Mouse (Mus musculus) heart, embryonic 13.5 days (tissue): ENCODE measurements around the gene Glod4. TPM values are rescaled to one million over a fixed set of nuclear protein-coding genes. Genes with fewer than 3 reads are reported as not detected.

Source experiments
- ATAC-seq: fragments of 200-750 bp; cut with Nextera tagmentation; 2 replicates; pipeline ENCODE4 v1.8.0; 2017; ENCODE audit warnings: moderate TSS enrichment; ENCODE audit not compliant: insufficient number of reproducible peaks, low FRiP score, low TSS enrichment; ENCODE audit errors: extremely low read depth
- H3K27ac ChIP-seq: fragments of 300-500 bp; sonication (generic); replicated peaks from 2 replicates; pipeline ENCODE4 v1.5.1; 2015; ENCODE audit warnings: moderate library complexity, mild to moderate bottlenecking, inconsistent platforms
- H3K27me3 ChIP-seq: fragments of 300-500 bp; sonication (generic); replicated peaks from 2 replicates; pipeline ENCODE4 v1.6.1; 2015; ENCODE audit warnings: mild to moderate bottlenecking, inconsistent platforms
- H3K36me3 ChIP-seq: fragments of 300-500 bp; sonication (generic); 2 replicates; pipeline ENCODE4 v1.6.1; 2015; ENCODE audit warnings: mild to moderate bottlenecking, inconsistent platforms
- H3K4me1 ChIP-seq: fragments of 300-500 bp; sonication (generic); 2 replicates; pipeline ENCODE4 v1.6.1; 2015; ENCODE audit warnings: inconsistent platforms
- H3K4me2 ChIP-seq: fragments of 300-500 bp; sonication (generic); 2 replicates; pipeline ENCODE4 v1.6.1; 2015; ENCODE audit warnings: inconsistent platforms, mild to moderate bottlenecking, moderate library complexity
- H3K4me3 ChIP-seq: fragments of 300-500 bp; sonication (generic); 2 replicates; pipeline ENCODE4 v1.5.1; 2015; ENCODE audit warnings: moderate library complexity, mild to moderate bottlenecking, inconsistent platforms
- H3K9ac ChIP-seq: fragments of 300-500 bp; sonication (generic); 2 replicates; pipeline ENCODE4 v1.6.1; 2015; ENCODE audit warnings: inconsistent platforms, mild to moderate bottlenecking, moderate library complexity
- H3K9me3 ChIP-seq: fragments of 300-500 bp; sonication (generic); 2 replicates; pipeline ENCODE4 v1.6.1; 2016; ENCODE audit warnings: inconsistent platforms
- WGBS: fragments of 180-500 bp; shearing (Covaris S2); methylation state at CpG from one replicate; pipeline ENCODE4 v1.1.7; 2015; ENCODE audit warnings: mixed read lengths; 5-methylcytosine and 5-hydroxymethylcytosine counted together
- polyA plus RNA-seq: library from polyadenylated mRNA; unstranded; fragments of >200 nt; fragmentation: Nextera tagmentation; extraction: Ambion mirVana; gene quantifications from 2 replicates; pipeline ENCODE4 v1.2.1, GENCODE M21; 2015

The Glod4 gene
- polyA plus RNA-seq: 114 and 126 TPM in 2 replicates

DNA sequence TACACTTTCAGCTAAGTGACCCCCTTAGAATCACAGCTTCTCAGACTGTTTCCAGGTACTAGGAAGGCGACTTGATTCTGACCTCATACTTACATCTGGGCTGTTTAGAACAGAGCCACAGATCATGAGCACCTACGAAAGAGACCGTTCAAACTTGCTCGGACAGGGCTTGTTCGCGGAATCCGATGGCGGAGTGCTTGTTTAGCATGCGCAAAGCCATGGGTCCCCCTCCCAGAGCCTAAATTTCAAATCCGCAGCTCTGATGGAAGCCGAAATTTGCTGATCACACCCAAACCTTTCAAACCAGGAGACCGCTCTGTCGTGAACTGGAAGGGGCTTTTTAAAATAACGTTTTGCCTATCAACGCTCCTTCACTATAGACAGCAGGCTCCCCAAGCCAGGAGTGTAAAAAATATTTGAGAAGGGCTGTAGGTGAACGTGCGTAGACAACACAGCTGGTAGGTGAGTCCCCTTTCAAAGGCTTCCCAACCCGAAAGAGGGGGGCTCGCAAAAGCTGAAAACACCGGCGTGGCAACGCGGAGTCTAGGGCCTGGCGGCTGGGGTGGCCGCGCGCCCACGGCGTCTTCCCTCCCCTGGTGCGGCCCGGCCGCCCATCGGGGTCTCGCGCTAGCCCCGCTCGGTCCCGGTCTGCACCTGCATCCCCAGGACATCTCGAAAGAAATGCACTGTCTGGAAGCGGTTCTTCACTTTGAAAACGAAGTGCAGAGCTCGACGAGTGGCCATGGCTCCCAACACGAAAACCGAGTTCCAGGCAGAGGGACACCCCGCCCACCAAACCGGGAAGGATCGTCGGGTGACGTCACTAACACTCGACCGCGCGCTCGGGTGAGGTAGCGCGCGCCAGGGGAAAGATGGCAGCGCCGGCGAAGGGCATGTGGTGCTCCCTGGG lies at the start of gene Glod4, which contains the start of gene Mrm3:
Gene Glod4 (minus strand): TSS at position 825 of the 910 bp plus-strand sequence.
Gene Mrm3 (plus strand): TSS at position 815 of the 910 bp plus-strand sequence.
- H3K4me1 ChIP-seq: peaks cover 29% of the 10 kb centered on the region
- peak within 1 kb of the TSS; percentile 94 for H3K9ac ChIP-seq
- H3K9me3 ChIP-seq: no peaks in the 10 kb centered on the region
- ATAC-seq: peak; percentile 68
- peak within 1 kb of the TSS; percentile 76 for H3K27ac ChIP-seq
- WGBS: under 1% methylated on average over 61 of the region's 61 CpGs
- H3K4me2 ChIP-seq: peak within 1 kb of the TSS; percentile 95
- no peaks in the 10 kb centered on the region for H3K27me3 ChIP-seq
- peak within 1 kb of the TSS; percentile 89 for H3K4me3 ChIP-seq
- H3K36me3 ChIP-seq: peaks cover 42% of the 10 kb centered on the region

DNA sequence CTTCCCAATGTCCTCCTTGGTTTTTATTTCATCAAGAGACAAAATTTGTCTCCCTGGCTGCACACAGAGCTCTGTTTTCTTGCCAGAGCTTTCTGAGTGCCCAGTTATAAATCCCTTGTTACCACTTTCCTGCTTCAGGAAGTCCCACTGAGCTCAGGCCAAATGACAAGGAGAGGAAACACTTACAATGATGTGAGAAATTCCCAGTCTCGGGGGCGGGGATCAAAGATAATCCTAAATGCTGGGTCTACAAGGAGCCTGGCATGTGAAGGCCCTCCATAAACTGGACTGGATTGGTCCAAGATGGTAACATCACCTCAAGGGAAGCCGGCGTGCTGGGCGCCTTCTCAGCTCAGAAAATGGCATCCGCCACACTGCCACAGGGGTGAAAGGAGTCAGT lies 49.3 kb upstream of the Glod4 start:
- peak overlapping the region; percentile 48 for H3K4me2 ChIP-seq
- no peaks in the 10 kb centered on the region for H3K36me3 ChIP-seq
- H3K27me3 ChIP-seq: no peaks in the 10 kb centered on the region
- H3K4me3 ChIP-seq: no peak overlapping the region
- ATAC-seq: no peak
- H3K9me3 ChIP-seq: no peaks in the 10 kb centered on the region
- H3K27ac ChIP-seq: peak overlapping the region; percentile 85
- peaks cover 69% of the 10 kb centered on the region for H3K4me1 ChIP-seq
- peak overlapping the region; percentile 40; the same call in 1 of the 2 replicates for H3K9ac ChIP-seq
- 50% methylated on average over 6 of the region's 6 CpGs for WGBS

- H3K27ac ChIP-seq: peak overlapping the region; percentile 85
- H3K9me3 ChIP-seq: no peaks in the 10 kb centered on the region
- no peaks in the 10 kb centered on the region for H3K27me3 ChIP-seq
- no peak overlapping the region for H3K4me3 ChIP-seq
- peaks cover 69% of the 10 kb centered on the region for H3K4me1 ChIP-seq
- H3K4me2 ChIP-seq: peak overlapping the region; percentile 48
- H3K9ac ChIP-seq: peak overlapping the region; percentile 51
- ATAC-seq: no peak
- no peaks in the 10 kb centered on the region for H3K36me3 ChIP-seq
- WGBS: 46% methylated on average over 15 of the region's 15 CpGs
Measured at GRCm38 (mm10) chr11:76292398-76292797, 48.9 kb upstream of the Glod4 start.

- no peak for ATAC-seq
- 22% methylated on average over 4 of the region's 4 CpGs for WGBS
- peaks cover 69% of the 10 kb centered on the region for H3K4me1 ChIP-seq
Measured at GRCm38 (mm10) chr11:76291960-76292359, 48.4 kb upstream of the Glod4 start.

DNA sequence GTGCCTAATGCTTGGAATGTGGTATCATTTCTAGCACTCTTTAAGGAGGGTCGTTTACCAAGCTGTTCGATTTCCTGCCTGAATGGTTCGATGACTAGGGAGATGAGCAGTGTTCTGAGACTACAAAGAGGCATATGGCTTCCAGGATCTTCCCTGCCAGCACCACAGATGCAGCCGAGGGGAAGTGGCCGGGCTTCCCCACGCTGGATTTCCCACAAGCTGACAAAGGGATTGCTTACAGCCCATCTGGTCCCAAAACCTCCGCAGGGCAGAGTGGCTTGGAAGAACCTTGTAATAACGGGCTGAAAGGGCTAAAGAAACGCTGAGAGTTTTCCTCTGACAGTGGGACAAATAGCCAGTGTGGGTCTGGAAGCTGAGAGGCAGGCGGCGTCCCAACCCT lies 46.8 kb upstream of the Glod4 start:
- H3K9ac ChIP-seq: peak overlapping the region; percentile 30; the same call in 1 of the 2 replicates
- peak overlapping the region; percentile 24; the same call in 1 of the 2 replicates for H3K27ac ChIP-seq
- no peak overlapping the region for H3K4me2 ChIP-seq
- no peaks in the 10 kb centered on the region for H3K36me3 ChIP-seq
- H3K4me3 ChIP-seq: no peak overlapping the region
- no peaks in the 10 kb centered on the region for H3K9me3 ChIP-seq
- no peaks in the 10 kb centered on the region for H3K27me3 ChIP-seq
- peaks cover 75% of the 10 kb centered on the region for H3K4me1 ChIP-seq
- no peak for ATAC-seq
- WGBS: 54% methylated on average over 11 of the region's 11 CpGs

More at GRCm38 (mm10) chr11:76291960-76292359, 48.4 kb upstream of the Glod4 start:
- Histone ChIP-seq H3K4me3 (no peak overlapping the region), H3K27me3 (no peaks in the 10 kb centered on the region), H3K9ac (peak overlapping the region; percentile 51; the same call in 1 of the 2 replicates), H3K9me3 (no peaks in the 10 kb centered on the region), H3K36me3 (no peaks in the 10 kb centered on the region), H3K4me2 (peak overlapping the region; percentile 48), H3K27ac (peak overlapping the region; percentile 85)

GRCm38 (mm10) chr11:76288645-76289044 lies 45.1 kb upstream of the Glod4 start:
- H3K36me3 ChIP-seq: no peaks in the 10 kb centered on the region
- no peak overlapping the region for H3K4me2 ChIP-seq
- H3K27me3 ChIP-seq: no peaks in the 10 kb centered on the region
- H3K9me3 ChIP-seq: no peaks in the 10 kb centered on the region
- no peak for ATAC-seq
- peaks cover 67% of the 10 kb centered on the region for H3K4me1 ChIP-seq
- no peak overlapping the region for H3K9ac ChIP-seq
- 83% methylated on average over 6 of the region's 6 CpGs for WGBS
- no peak overlapping the region for H3K27ac ChIP-seq
- no peak overlapping the region for H3K4me3 ChIP-seq

GRCm38 (mm10) chr11:76287301-76287700 lies 43.8 kb upstream of the Glod4 start:
- 43% methylated on average over 10 of the region's 10 CpGs for WGBS
- H3K27ac ChIP-seq: no peak overlapping the region
- H3K4me1 ChIP-seq: peaks cover 55% of the 10 kb centered on the region
- H3K4me3 ChIP-seq: no peak overlapping the region
- no peak for ATAC-seq
- H3K9ac ChIP-seq: no peak overlapping the region
- H3K4me2 ChIP-seq: no peak overlapping the region
- H3K9me3 ChIP-seq: no peaks in the 10 kb centered on the region
- H3K27me3 ChIP-seq: no peaks in the 10 kb centered on the region
- H3K36me3 ChIP-seq: no peaks in the 10 kb centered on the region

GRCm38 (mm10) chr11:76286534-76287126 lies 43.1 kb upstream of the Glod4 start:
- H3K27me3 ChIP-seq: no peaks in the 10 kb centered on the region
- H3K9me3 ChIP-seq: no peaks in the 10 kb centered on the region
- H3K9ac ChIP-seq: no peak overlapping the region
- peaks cover 49% of the 10 kb centered on the region for H3K4me1 ChIP-seq
- ATAC-seq: no peak
- H3K4me3 ChIP-seq: no peak overlapping the region
- H3K36me3 ChIP-seq: no peaks in the 10 kb centered on the region
- H3K27ac ChIP-seq: peak overlapping the region; percentile 24; the same call in 1 of the 2 replicates
- 39% methylated on average over 10 of the region's 10 CpGs for WGBS
- no peak overlapping the region for H3K4me2 ChIP-seq

GRCm38 (mm10) chr11:76285431-76286075 lies 42.0 kb upstream of the Glod4 start:
- no peaks in the 10 kb centered on the region for H3K27me3 ChIP-seq
- no peak overlapping the region for H3K4me2 ChIP-seq
- no peaks in the 10 kb centered on the region for H3K36me3 ChIP-seq
- peaks cover 45% of the 10 kb centered on the region for H3K4me1 ChIP-seq
- no peak overlapping the region for H3K9ac ChIP-seq
- H3K27ac ChIP-seq: 0 out of 2 replicates have a peak overlapping the region, but pooled peaks have one; percentile 20
- WGBS: 42% methylated on average over 7 of the region's 7 CpGs
- ATAC-seq: no peak
- no peaks in the 10 kb centered on the region for H3K9me3 ChIP-seq
- no peak overlapping the region for H3K4me3 ChIP-seq

DNA sequence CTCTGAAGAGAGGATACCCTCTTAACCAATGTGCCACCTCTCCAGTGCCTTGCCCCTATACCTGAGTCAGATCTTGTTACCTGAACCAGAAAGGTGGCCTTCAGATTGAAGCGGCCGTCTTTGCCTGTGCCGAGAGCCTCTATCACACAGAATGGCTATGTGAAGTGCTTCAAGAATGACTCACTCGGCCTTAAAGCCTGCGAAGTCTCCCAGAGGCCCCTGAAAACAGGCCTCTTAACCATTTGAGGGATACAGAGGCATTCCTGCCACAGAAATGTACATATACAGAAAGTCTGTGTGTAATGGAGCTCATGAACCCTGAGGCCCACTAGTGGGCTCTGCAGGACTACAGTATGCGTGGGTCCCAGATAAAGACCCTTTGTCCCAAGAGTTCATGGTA lies 40.3 kb upstream of the Glod4 start:
- 62% methylated on average over 6 of the region's 6 CpGs for WGBS
- Histone ChIP-seq H3K27ac (no peak overlapping the region), H3K4me1 (peaks cover 40% of the 10 kb centered on the region), H3K27me3 (no peaks in the 10 kb centered on the region), H3K9me3 (no peaks in the 10 kb centered on the region), H3K36me3 (no peaks in the 10 kb centered on the region), H3K9ac (no peak overlapping the region), H3K4me2 (no peak overlapping the region), H3K4me3 (no peak overlapping the region)
- ATAC-seq: no peak

DNA sequence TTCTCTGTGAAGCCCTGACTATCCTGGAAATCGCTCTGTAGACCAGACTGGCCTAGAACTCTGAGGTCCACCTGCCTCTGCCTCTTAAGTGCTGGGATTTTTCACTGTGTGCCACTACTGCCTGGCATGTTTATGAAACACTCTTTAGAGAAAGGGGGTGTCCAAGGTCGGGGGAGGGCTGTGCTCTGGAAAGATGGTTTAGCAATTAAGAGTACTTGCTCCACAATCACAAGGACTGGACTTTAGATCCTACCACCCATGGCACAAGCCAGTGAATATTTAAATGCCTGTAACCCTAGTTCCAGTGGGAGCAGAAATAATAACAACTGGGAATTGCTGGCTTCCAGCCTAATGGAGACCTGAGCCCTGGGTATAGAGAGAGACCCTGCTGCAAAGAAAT lies 36.4 kb upstream of the Glod4 start:
- Histone ChIP-seq H3K9me3 (no peaks in the 10 kb centered on the region), H3K4me2 (no peak overlapping the region), H3K4me3 (no peak overlapping the region), H3K9ac (no peak overlapping the region), H3K36me3 (peaks cover 11% of the 10 kb centered on the region), H3K27ac (no peak overlapping the region), H3K27me3 (no peaks in the 10 kb centered on the region), H3K4me1 (peaks cover 9% of the 10 kb centered on the region)
- no peak for ATAC-seq
- 60% methylated on average over 2 of the region's 2 CpGs for WGBS
